Mouse (Mus musculus): ENCODE measurements around the gene Lrrc4c. TPM values are rescaled to one million over a fixed set of nuclear protein-coding genes. Genes with fewer than 3 reads are reported as not detected.

The Lrrc4c gene
- polyA plus RNA-seq, 1 experiment from 2014 or later, result 0.09 TPM

GRCm38 (mm10) chr2:97639941-97640340, 1322.0 kb downstream of the Lrrc4c start:
- no peak overlapping the region for H3K9ac ChIP-seq (ENCODE audit: low read depth, low read length)
- 68% methylated on average over 2 of the region's 2 CpGs for WGBS (ENCODE audit: insufficient replicate concordance)
- H3K27me3 ChIP-seq (ENCODE audit: control insufficient read depth, insufficient read depth, low read depth, low read length), result no peaks in the 10 kb centered on the region
- H3K4me1 ChIP-seq (ENCODE audit: control insufficient read depth, low read depth, low read length), result no peaks in the 10 kb centered on the region
- H3K4me2 ChIP-seq (ENCODE audit: low read depth, low read length), result no peak overlapping the region
- no peak overlapping the region for H3K4me3 ChIP-seq (ENCODE audit: low read depth, low read length)
- ATAC-seq (ENCODE audit: low read depth), result no peak
- no peaks in the 10 kb centered on the region for H3K9me3 ChIP-seq (replicated peaks; ENCODE audit: control insufficient read depth, low read length)
- H3K27ac ChIP-seq (ENCODE audit: low read length), result no peak overlapping the region
- H3K36me3 ChIP-seq (ENCODE audit: control insufficient read depth, insufficient read depth), result no peaks in the 10 kb centered on the region

GRCm38 (mm10) chr2:97641661-97642060, 1323.7 kb downstream of the Lrrc4c start:
- H3K9ac ChIP-seq (ENCODE audit: low read depth, low read length), result no peak overlapping the region
- no peak overlapping the region for H3K4me3 ChIP-seq (ENCODE audit: low read depth, low read length)
- no peaks in the 10 kb centered on the region for H3K36me3 ChIP-seq (ENCODE audit: control insufficient read depth, insufficient read depth)
- H3K4me2 ChIP-seq (ENCODE audit: low read depth, low read length), result no peak overlapping the region
- no peaks in the 10 kb centered on the region for H3K9me3 ChIP-seq (replicated peaks; ENCODE audit: control insufficient read depth, low read length)
- no peaks in the 10 kb centered on the region for H3K4me1 ChIP-seq (ENCODE audit: control insufficient read depth, low read depth, low read length)
- no peak for ATAC-seq (ENCODE audit: low read depth)
- no peaks in the 10 kb centered on the region for H3K27me3 ChIP-seq (ENCODE audit: control insufficient read depth, insufficient read depth, low read depth, low read length)
- no peak overlapping the region for H3K27ac ChIP-seq (ENCODE audit: low read length)

GRCm38 (mm10) chr2:97652711-97653110, 1334.7 kb downstream of the Lrrc4c start:
- no peak for ATAC-seq (ENCODE audit: low read depth)
- WGBS (ENCODE audit: insufficient replicate concordance), result 53% methylated on average over 1 of the region's 1 CpGs
- no peaks in the 10 kb centered on the region for H3K9me3 ChIP-seq (replicated peaks; ENCODE audit: control insufficient read depth, low read length)

More at GRCm38 (mm10) chr2:97652711-97653110, 1334.7 kb downstream of the Lrrc4c start:
- no peaks in the 10 kb centered on the region for H3K27me3 ChIP-seq (ENCODE audit: control insufficient read depth, insufficient read depth, low read depth, low read length)
- no peak overlapping the region for H3K9ac ChIP-seq (ENCODE audit: low read depth, low read length)
- no peak overlapping the region for H3K27ac ChIP-seq (ENCODE audit: low read length)
- no peaks in the 10 kb centered on the region for H3K4me1 ChIP-seq (ENCODE audit: control insufficient read depth, low read depth, low read length)
- no peak overlapping the region for H3K4me2 ChIP-seq (ENCODE audit: low read depth, low read length)
- no peak overlapping the region for H3K4me3 ChIP-seq (ENCODE audit: low read depth, low read length)
- no peaks in the 10 kb centered on the region for H3K36me3 ChIP-seq (ENCODE audit: control insufficient read depth, insufficient read depth)

Small RNA genes lying within 50 kb of the gene (microRNA-seq; reads per million reads assigned to microRNA genes)
- gene Gm44320, result not detected

All from liver, embryonic 16.5 days (tissue).